Mouse (Mus musculus): ENCODE data around the gene Ttyh2. TPM values are rescaled to one million over a fixed set of nuclear protein-coding genes. Genes with fewer than 3 reads are reported as not detected.
A peak's percentile ranks its signal among the peaks of the same experiment; 100 is the strongest.

The Ttyh2 gene
- total and polyA plus RNA-seq, 3 experiments, result 0.38 to 2.9 (median 0.74) TPM

- Histone ChIP-seq H3K36me3 (replicated peaks) (no peaks in the 10 kb centered on the region), H3K4me3 (ENCODE audit: low read depth, low read length) (no peak overlapping the region), H3K9me3 (replicated peaks) (peaks cover 54% of the 10 kb centered on the region), H3K4me1 (ENCODE audit: insufficient read depth, low read depth, low read length) (no peaks in the 10 kb centered on the region), H3K27me3 (ENCODE audit: insufficient read depth, low read length) (peaks cover 3% of the 10 kb centered on the region; the same call in 1 of the 2 replicates)
- ATAC-seq (ENCODE audit: extremely low read depth, insufficient number of reproducible peaks, low FRiP score, poor library complexity, severe bottlenecking), result no peak
- TF ChIP-seq GATA1 (IDR thresholded peaks at IDR 0.05; ENCODE audit: borderline replicate concordance, low read length) (no peak), TAL1 (conservative IDR thresholded peaks at IDR 0.05; ENCODE audit: low read depth, low read length) (no peak), CTCF (IDR thresholded peaks at IDR 0.05; ENCODE audit: low read depth, low read length) (no peak)
- no peak for DNase-seq (ENCODE audit: low spot score)
Measured at GRCm38 (mm10) chr11:114728333-114728732, 53.1 kb downstream of the Ttyh2 start.

- DNase-seq (ENCODE audit: low spot score), result no peak
- no peaks in the 10 kb centered on the region for H3K36me3 ChIP-seq (replicated peaks)
- H3K4me1 ChIP-seq (ENCODE audit: insufficient read depth, low read depth, low read length), result no peaks in the 10 kb centered on the region
- H3K4me3 ChIP-seq (ENCODE audit: low read depth, low read length), result no peak overlapping the region
- no peak for ATAC-seq (ENCODE audit: extremely low read depth, insufficient number of reproducible peaks, low FRiP score, poor library complexity, severe bottlenecking)
- TF ChIP-seq TAL1 (conservative IDR thresholded peaks at IDR 0.05; ENCODE audit: low read depth, low read length) (no peak), GATA1 (IDR thresholded peaks at IDR 0.05; ENCODE audit: borderline replicate concordance, low read length) (no peak), CTCF (IDR thresholded peaks at IDR 0.05; ENCODE audit: low read depth, low read length) (no peak), GATA2 (IDR thresholded peaks at IDR 0.05; ENCODE audit: borderline replicate concordance, low read depth, low read length) (no peak), POLR2AphosphoS5 (IDR thresholded peaks at IDR 0.05; ENCODE audit: insufficient replicate concordance, low read depth, low read length) (no peak)
- peaks cover 3% of the 10 kb centered on the region; the same call in 1 of the 2 replicates for H3K27me3 ChIP-seq (ENCODE audit: insufficient read depth, low read length)
- peaks cover 60% of the 10 kb centered on the region for H3K9me3 ChIP-seq (replicated peaks)
Measured at GRCm38 (mm10) chr11:114729832-114730363, 54.7 kb downstream of the Ttyh2 start.

- peaks cover 3% of the 10 kb centered on the region; the same call in 1 of the 2 replicates for H3K27me3 ChIP-seq (ENCODE audit: insufficient read depth, low read length)
- no peak for DNase-seq (ENCODE audit: low spot score)
- TF ChIP-seq TAL1 (conservative IDR thresholded peaks at IDR 0.05; ENCODE audit: low read depth, low read length) (no peak), GATA1 (IDR thresholded peaks at IDR 0.05; ENCODE audit: borderline replicate concordance, low read length) (no peak), CTCF (IDR thresholded peaks at IDR 0.05; ENCODE audit: low read depth, low read length) (no peak), GATA2 (IDR thresholded peaks at IDR 0.05; ENCODE audit: borderline replicate concordance, low read depth, low read length) (no peak), POLR2AphosphoS5 (IDR thresholded peaks at IDR 0.05; ENCODE audit: insufficient replicate concordance, low read depth, low read length) (no peak)
- no peak for ATAC-seq (ENCODE audit: extremely low read depth, insufficient number of reproducible peaks, low FRiP score, poor library complexity, severe bottlenecking)
- H3K4me3 ChIP-seq (ENCODE audit: low read depth, low read length), result no peak overlapping the region
- peaks cover 61% of the 10 kb centered on the region for H3K9me3 ChIP-seq (replicated peaks)
- H3K36me3 ChIP-seq (replicated peaks), result no peaks in the 10 kb centered on the region
- H3K4me1 ChIP-seq (ENCODE audit: insufficient read depth, low read depth, low read length), result no peaks in the 10 kb centered on the region
Measured at GRCm38 (mm10) chr11:114731711-114732110, 56.5 kb downstream of the Ttyh2 start.

- no peak for ATAC-seq (ENCODE audit: extremely low read depth, insufficient number of reproducible peaks, low FRiP score, poor library complexity, severe bottlenecking)
- no peak overlapping the region for H3K4me3 ChIP-seq (ENCODE audit: low read depth, low read length)
- H3K36me3 ChIP-seq (replicated peaks), result no peaks in the 10 kb centered on the region
- peaks cover 58% of the 10 kb centered on the region for H3K9me3 ChIP-seq (replicated peaks)
- no peak for DNase-seq (ENCODE audit: low spot score)
- no peak for TF ChIP-seq POLR2AphosphoS5 (IDR thresholded peaks at IDR 0.05; ENCODE audit: insufficient replicate concordance, low read depth, low read length)
- TF ChIP-seq CTCF (IDR thresholded peaks at IDR 0.05; ENCODE audit: low read depth, low read length), result no peak
- no peak for TF ChIP-seq GATA2 (IDR thresholded peaks at IDR 0.05; ENCODE audit: borderline replicate concordance, low read depth, low read length)
- TF ChIP-seq GATA1 (IDR thresholded peaks at IDR 0.05; ENCODE audit: borderline replicate concordance, low read length), result no peak
- no peak for TF ChIP-seq TAL1 (conservative IDR thresholded peaks at IDR 0.05; ENCODE audit: low read depth, low read length)
- H3K4me1 ChIP-seq (ENCODE audit: insufficient read depth, low read depth, low read length), result no peaks in the 10 kb centered on the region
- H3K27me3 ChIP-seq (ENCODE audit: insufficient read depth, low read length), result peaks cover 3% of the 10 kb centered on the region; the same call in 1 of the 2 replicates
Measured at GRCm38 (mm10) chr11:114732890-114733289, 57.7 kb downstream of the Ttyh2 start.

- Histone ChIP-seq H3K27me3 (ENCODE audit: insufficient read depth, low read length) (peaks cover 3% of the 10 kb centered on the region; the same call in 1 of the 2 replicates), H3K4me1 (ENCODE audit: insufficient read depth, low read depth, low read length) (no peaks in the 10 kb centered on the region)
- ATAC-seq (ENCODE audit: extremely low read depth, insufficient number of reproducible peaks, low FRiP score, poor library complexity, severe bottlenecking), result no peak
Measured at GRCm38 (mm10) chr11:114736111-114736510, 60.9 kb downstream of the Ttyh2 start.

GRCm38 (mm10) chr11:114736913-114737624 is 61.8 kb downstream of the Ttyh2 start:
- ATAC-seq (ENCODE audit: extremely low read depth, insufficient number of reproducible peaks, low FRiP score, poor library complexity, severe bottlenecking) (no peak), DNase-seq (ENCODE audit: low spot score) (no peak)
- no peak for TF ChIP-seq GATA1 (IDR thresholded peaks at IDR 0.05; ENCODE audit: borderline replicate concordance, low read length)
- 0 out of 2 replicates have a peak, but pooled peaks have one; percentile 24 for TF ChIP-seq CTCF (IDR thresholded peaks at IDR 0.05; ENCODE audit: low read depth, low read length)
- TF ChIP-seq TAL1 (conservative IDR thresholded peaks at IDR 0.05; ENCODE audit: low read depth, low read length), result no peak
- Histone ChIP-seq H3K36me3 (replicated peaks) (no peaks in the 10 kb centered on the region), H3K27me3 (ENCODE audit: insufficient read depth, low read length) (peaks cover 3% of the 10 kb centered on the region; the same call in 1 of the 2 replicates), H3K4me1 (ENCODE audit: insufficient read depth, low read depth, low read length) (no peaks in the 10 kb centered on the region), H3K9me3 (replicated peaks) (peaks cover 74% of the 10 kb centered on the region), H3K4me3 (ENCODE audit: low read depth, low read length) (no peak overlapping the region)

More at GRCm38 (mm10) chr11:114736111-114736510, 60.9 kb downstream of the Ttyh2 start:
- peaks cover 68% of the 10 kb centered on the region for H3K9me3 ChIP-seq (replicated peaks)
- TF ChIP-seq CTCF (IDR thresholded peaks at IDR 0.05; ENCODE audit: low read depth, low read length), result no peak
- no peak for TF ChIP-seq GATA1 (IDR thresholded peaks at IDR 0.05; ENCODE audit: borderline replicate concordance, low read length)
- TF ChIP-seq TAL1 (conservative IDR thresholded peaks at IDR 0.05; ENCODE audit: low read depth, low read length), result no peak
- no peak for TF ChIP-seq GATA2 (IDR thresholded peaks at IDR 0.05; ENCODE audit: borderline replicate concordance, low read depth, low read length)
- TF ChIP-seq POLR2AphosphoS5 (IDR thresholded peaks at IDR 0.05; ENCODE audit: insufficient replicate concordance, low read depth, low read length), result no peak
- no peak for DNase-seq (ENCODE audit: low spot score)
- no peaks in the 10 kb centered on the region for H3K36me3 ChIP-seq (replicated peaks)
- H3K4me3 ChIP-seq (ENCODE audit: low read depth, low read length), result no peak overlapping the region
